Mouse (Mus musculus) kidney, adult 2 months (tissue): ENCODE data around the gene Tgm2.

Experiments used
- CTCF ChIP-seq: fragments of 200-500 bp; conservative IDR thresholded peaks from 2 replicates; pipeline ENCODE4 v1.5.1; 2011; ENCODE audit warnings: low read depth, mild to moderate bottlenecking, control low read depth, low read length, moderate library complexity, mixed read lengths; ENCODE audit not compliant: insufficient read depth, insufficient read length
- POLR2A ChIP-seq: fragments of 200-500 bp; IDR thresholded peaks from one replicate; pipeline ENCODE4 v1.6.1; 2011; ENCODE audit warnings: low read depth, low read length, control low read depth

- TF ChIP-seq CTCF: no peak
- TF ChIP-seq POLR2A: no peak
Observed at GRCm38 (mm10) chr2:158168741-158169211, 22.5 kb upstream of the Tgm2 start.
